Mouse (Mus musculus): ENCODE measurements at regions not wholly inside any gene's neighbourhood (a gene's known extent, or its start where the extent isn't known, plus 50 kb on each side); places are given as distances from the start of the nearest gene placed in this dataset.

- H3K4me3 ChIP-seq, result no peak overlapping the region
- no peak for DNase-seq (ENCODE audit: low spot score)
Observed at GRCm38 (mm10) chr1:35786668-35787213, 281.5 kb upstream of the Hs6st1 start.

GRCm38 (mm10) chr1:35797064-35797463, 271.1 kb upstream of the Hs6st1 start:
- H3K9me3 ChIP-seq, result 0 out of 2 replicates have a peak, but pooled peaks cover 4% of the 10 kb centered on the region
- WGBS, result 76% methylated on average over 2 of the region's 2 CpGs
- no peak for DNase-seq (ENCODE audit: low spot score)
- no peaks in the 10 kb centered on the region for H3K36me3 ChIP-seq
- no peaks in the 10 kb centered on the region for H3K4me1 ChIP-seq (replicated peaks)
- no peaks in the 10 kb centered on the region for H3K27me3 ChIP-seq (ENCODE audit: insufficient read depth, poor library complexity, severe bottlenecking)
- no peak overlapping the region for H3K27ac ChIP-seq
- H3K4me3 ChIP-seq, result no peak overlapping the region

More at GRCm38 (mm10) chr1:35786668-35787213, 281.5 kb upstream of the Hs6st1 start:
- H3K36me3 ChIP-seq, result no peaks in the 10 kb centered on the region
- H3K27me3 ChIP-seq (ENCODE audit: insufficient read depth, poor library complexity, severe bottlenecking), result no peaks in the 10 kb centered on the region
- H3K9me3 ChIP-seq, result no peaks in the 10 kb centered on the region
- WGBS, result 64% methylated on average over 8 of the region's 8 CpGs
- H3K27ac ChIP-seq, result no peak overlapping the region
- H3K4me1 ChIP-seq (replicated peaks), result no peaks in the 10 kb centered on the region

GRCm38 (mm10) chr1:35797526-35797925, 270.7 kb upstream of the Hs6st1 start:
- WGBS, result 85% methylated on average over 2 of the region's 2 CpGs
- no peak for DNase-seq (ENCODE audit: low spot score)
- no peaks in the 10 kb centered on the region for H3K27me3 ChIP-seq (ENCODE audit: insufficient read depth, poor library complexity, severe bottlenecking)
- no peaks in the 10 kb centered on the region for H3K4me1 ChIP-seq (replicated peaks)
- H3K36me3 ChIP-seq, result no peaks in the 10 kb centered on the region
- no peak overlapping the region for H3K27ac ChIP-seq
- H3K4me3 ChIP-seq, result no peak overlapping the region
- 0 out of 2 replicates have a peak, but pooled peaks cover 4% of the 10 kb centered on the region for H3K9me3 ChIP-seq

- H3K4me3 ChIP-seq, result no peak overlapping the region
- 0 out of 2 replicates have a peak, but pooled peaks cover 4% of the 10 kb centered on the region for H3K9me3 ChIP-seq
- DNase-seq (ENCODE audit: low spot score), result no peak
- H3K27me3 ChIP-seq (ENCODE audit: insufficient read depth, poor library complexity, severe bottlenecking), result 0 out of 2 replicates have a peak, but pooled peaks cover 4% of the 10 kb centered on the region
- peaks cover 10% of the 10 kb centered on the region for H3K4me1 ChIP-seq (replicated peaks)
- WGBS, result 83% methylated on average over 3 of the region's 3 CpGs
- H3K27ac ChIP-seq, result peak overlapping the region; percentile 50; the same call in 1 of the 2 replicates
- no peaks in the 10 kb centered on the region for H3K36me3 ChIP-seq
Observed at GRCm38 (mm10) chr1:35805546-35805945, 262.7 kb upstream of the Hs6st1 start.

- no peak for DNase-seq (ENCODE audit: low spot score)
- Histone ChIP-seq H3K27ac (0 out of 2 replicates have a peak overlapping the region, but pooled peaks have one; percentile 50), H3K36me3 (no peaks in the 10 kb centered on the region), H3K4me3 (no peak overlapping the region), H3K9me3 (0 out of 2 replicates have a peak, but pooled peaks cover 3% of the 10 kb centered on the region), H3K4me1 (replicated peaks) (peaks cover 18% of the 10 kb centered on the region), H3K27me3 (ENCODE audit: insufficient read depth, poor library complexity, severe bottlenecking) (0 out of 2 replicates have a peak, but pooled peaks cover 4% of the 10 kb centered on the region)
- 79% methylated on average over 2 of the region's 2 CpGs for WGBS
Observed at GRCm38 (mm10) chr1:35806329-35806728, 261.9 kb upstream of the Hs6st1 start.

- WGBS, result 39% methylated on average over 1 of the region's 1 CpGs
- DNase-seq (ENCODE audit: low spot score), result no peak
- Histone ChIP-seq H3K27ac (0 out of 2 replicates have a peak overlapping the region, but pooled peaks have one; percentile 50), H3K4me3 (no peak overlapping the region), H3K27me3 (ENCODE audit: insufficient read depth, poor library complexity, severe bottlenecking) (0 out of 2 replicates have a peak, but pooled peaks cover 4% of the 10 kb centered on the region), H3K4me1 (replicated peaks) (peaks cover 22% of the 10 kb centered on the region), H3K36me3 (no peaks in the 10 kb centered on the region), H3K9me3 (no peaks in the 10 kb centered on the region)
Observed at GRCm38 (mm10) chr1:35806731-35807130, 261.5 kb upstream of the Hs6st1 start.

GRCm38 (mm10) chr1:35808894-35809293, 259.3 kb upstream of the Hs6st1 start:
- H3K9me3 ChIP-seq, result no peaks in the 10 kb centered on the region
- no peak for DNase-seq (ENCODE audit: low spot score)
- H3K27ac ChIP-seq, result no peak overlapping the region
- H3K36me3 ChIP-seq, result no peaks in the 10 kb centered on the region
- peaks cover 24% of the 10 kb centered on the region for H3K4me1 ChIP-seq (replicated peaks)
- 91% methylated on average over 4 of the region's 4 CpGs for WGBS
- no peak overlapping the region for H3K4me3 ChIP-seq
- 0 out of 2 replicates have a peak, but pooled peaks cover 4% of the 10 kb centered on the region for H3K27me3 ChIP-seq (ENCODE audit: insufficient read depth, poor library complexity, severe bottlenecking)

- no peak for DNase-seq (ENCODE audit: low spot score)
- no peak overlapping the region for H3K27ac ChIP-seq
- H3K4me3 ChIP-seq, result no peak overlapping the region
- 76% methylated on average over 1 of the region's 1 CpGs for WGBS
- peaks cover 24% of the 10 kb centered on the region for H3K4me1 ChIP-seq (replicated peaks)
- no peaks in the 10 kb centered on the region for H3K9me3 ChIP-seq
- H3K27me3 ChIP-seq (ENCODE audit: insufficient read depth, poor library complexity, severe bottlenecking), result 0 out of 2 replicates have a peak, but pooled peaks cover 4% of the 10 kb centered on the region
- H3K36me3 ChIP-seq, result no peaks in the 10 kb centered on the region
Observed at GRCm38 (mm10) chr1:35809341-35809740, 258.9 kb upstream of the Hs6st1 start.

- H3K4me3 ChIP-seq, result no peak overlapping the region
- WGBS, result 77% methylated on average over 8 of the region's 8 CpGs
- peaks cover 24% of the 10 kb centered on the region for H3K4me1 ChIP-seq (replicated peaks)
- H3K9me3 ChIP-seq, result no peaks in the 10 kb centered on the region
- 0 out of 2 replicates have a peak, but pooled peaks cover 4% of the 10 kb centered on the region for H3K27me3 ChIP-seq (ENCODE audit: insufficient read depth, poor library complexity, severe bottlenecking)
- peak overlapping the region; percentile 9; the same call in 1 of the 2 replicates for H3K27ac ChIP-seq
- H3K36me3 ChIP-seq, result no peaks in the 10 kb centered on the region
- DNase-seq (ENCODE audit: low spot score), result no peak
Observed at GRCm38 (mm10) chr1:35810571-35811342, 257.4 kb upstream of the Hs6st1 start.

- H3K4me3 ChIP-seq, result no peak overlapping the region
- H3K27ac ChIP-seq, result no peak overlapping the region; the same call in 1 of the 2 replicates
- DNase-seq (ENCODE audit: low spot score), result no peak
- WGBS, result 65% methylated on average over 6 of the region's 6 CpGs
- no peaks in the 10 kb centered on the region for H3K36me3 ChIP-seq
- H3K27me3 ChIP-seq (ENCODE audit: insufficient read depth, poor library complexity, severe bottlenecking), result 0 out of 2 replicates have a peak, but pooled peaks cover 4% of the 10 kb centered on the region
- H3K4me1 ChIP-seq (replicated peaks), result peaks cover 21% of the 10 kb centered on the region
- no peaks in the 10 kb centered on the region for H3K9me3 ChIP-seq
Observed at GRCm38 (mm10) chr1:35811380-35811779, 256.8 kb upstream of the Hs6st1 start.

GRCm38 (mm10) chr1:35811795-35812194, 256.4 kb upstream of the Hs6st1 start:
- WGBS, result 79% methylated on average over 7 of the region's 7 CpGs
- Histone ChIP-seq H3K27me3 (ENCODE audit: insufficient read depth, poor library complexity, severe bottlenecking) (0 out of 2 replicates have a peak, but pooled peaks cover 4% of the 10 kb centered on the region), H3K36me3 (no peaks in the 10 kb centered on the region), H3K27ac (no peak overlapping the region; the same call in 1 of the 2 replicates), H3K4me1 (replicated peaks) (peaks cover 17% of the 10 kb centered on the region), H3K9me3 (no peaks in the 10 kb centered on the region), H3K4me3 (no peak overlapping the region)
- DNase-seq (ENCODE audit: low spot score), result no peak

GRCm38 (mm10) chr1:35813625-35814024, 254.6 kb upstream of the Hs6st1 start:
- WGBS, result 92% methylated on average over 5 of the region's 5 CpGs
- H3K4me1 ChIP-seq (replicated peaks), result peaks cover 14% of the 10 kb centered on the region
- H3K27ac ChIP-seq, result no peak overlapping the region
- no peak for DNase-seq (ENCODE audit: low spot score)
- H3K9me3 ChIP-seq, result no peaks in the 10 kb centered on the region
- H3K4me3 ChIP-seq, result no peak overlapping the region
- 0 out of 2 replicates have a peak, but pooled peaks cover 4% of the 10 kb centered on the region for H3K27me3 ChIP-seq (ENCODE audit: insufficient read depth, poor library complexity, severe bottlenecking)
- H3K36me3 ChIP-seq, result no peaks in the 10 kb centered on the region

- 83% methylated on average over 9 of the region's 9 CpGs for WGBS
- DNase-seq (ENCODE audit: low spot score), result no peak
- no peak overlapping the region for H3K4me3 ChIP-seq
- no peak overlapping the region for H3K27ac ChIP-seq
- peaks cover 14% of the 10 kb centered on the region for H3K4me1 ChIP-seq (replicated peaks)
- 0 out of 2 replicates have a peak, but pooled peaks cover 4% of the 10 kb centered on the region for H3K27me3 ChIP-seq (ENCODE audit: insufficient read depth, poor library complexity, severe bottlenecking)
- H3K9me3 ChIP-seq, result no peaks in the 10 kb centered on the region
- H3K36me3 ChIP-seq, result no peaks in the 10 kb centered on the region
Observed at GRCm38 (mm10) chr1:35814207-35814606, 254.0 kb upstream of the Hs6st1 start.
